Mouse (Mus musculus) Patski (cell line): ENCODE results near the gene Rexo4. TPM values are rescaled to one million over a fixed set of nuclear protein-coding genes. Genes with fewer than 3 reads are reported as not detected.
A peak's percentile ranks its signal among the peaks of the same experiment; 100 is the strongest.

ENCODE experiments used
- ATAC-seq: fragments of 100-300 bp; one replicate; pipeline ENCODE4 v1.8.0; 2021
- CTCF ChIA-PET: fragments of 350-600 bp; sonication (Branson Sonifier 250); formaldehyde crosslinking; loops from one replicate; lab custom pipeline; 2022; ENCODE audit warnings: inconsistent platforms; lab: Charles Lee
- POLR2A ChIA-PET: fragments of 350-600 bp; sonication (Branson Sonifier 250); formaldehyde crosslinking; loops from one replicate; lab custom pipeline; 2022; ENCODE audit warnings: antibody characterized with exemption, inconsistent platforms; lab: Charles Lee
- DNase-seq: peaks from one replicate; pipeline ENCODE4 v3.0.0-alpha.2; 2011; ENCODE audit warnings: low read depth, low spot score
- H3K27me3 ChIP-seq: fragments of 371-371 bp; one replicate; pipeline ENCODE4 v1.5.1; 2021
- CTCF ChIP-seq: fragments of 100-300 bp; IDR thresholded peaks from one replicate; pipeline ENCODE4 v1.5.1; 2021
- in situ Hi-C: fragments of 300-500 bp; cut with MboI; formaldehyde crosslinking; loops from 3 replicates; pipeline ENCODE4 v1.11.1; 2018; ENCODE audit warnings: low pct_unique_long_range_greater_than_20kb, mixed read lengths
- polyA plus RNA-seq: library from polyadenylated mRNA; unstranded; gene quantifications from one replicate; pipeline ENCODE4 v1.2.3, GENCODE M21; 2021

Rexo4 gene
- polyA plus RNA-seq, 1 experiment from 2014 or later, result 51.8 TPM

DNA sequence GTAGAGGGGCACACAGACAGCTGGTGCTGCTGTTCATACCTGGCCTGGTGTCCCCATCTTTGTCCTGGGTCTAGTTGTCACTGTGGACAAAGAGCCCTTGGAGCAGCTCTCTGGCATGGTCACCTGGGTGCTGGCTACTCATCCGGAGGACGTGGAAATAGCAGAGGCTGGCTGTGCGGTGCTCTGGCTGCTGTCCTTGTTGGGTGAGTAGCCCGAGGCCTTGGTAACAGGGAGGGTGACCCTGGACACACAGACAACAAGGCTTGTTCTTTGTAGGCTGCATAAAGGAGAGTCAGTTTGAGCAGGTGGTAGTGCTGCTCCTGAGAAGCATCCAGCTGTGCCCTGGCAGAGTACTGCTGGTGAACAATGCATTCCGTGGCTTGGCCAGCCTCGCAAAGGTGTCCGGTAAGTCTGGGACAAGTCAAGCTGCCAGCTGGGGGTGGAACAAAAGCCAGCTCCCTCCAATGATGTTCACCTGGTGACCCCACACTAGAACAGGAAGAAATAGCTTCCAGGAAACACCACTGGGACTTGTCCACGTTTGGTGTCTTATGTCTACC lies 12.8 kb downstream of the Rexo4 start:
- in situ Hi-C loops, result no loop called here
- CTCF ChIA-PET, result interaction anchor here (1.3 kb wide), 1 partner anchor 9 kb away, joined by 4 read pairs; no protein-coding TSS in a partner anchor
- no peaks in the 10 kb centered on the region for H3K27me3 ChIP-seq
- POLR2A ChIA-PET, result interaction anchor here (1.5 kb wide), 1 partner anchor 12 kb away, joined by 4 read pairs; the partner anchor contains the start of gene Rexo4
- DNase-seq, result no peak
- no peak for TF ChIP-seq CTCF
- ATAC-seq, result no peak

GRCm38 (mm10) chr2:26950411-26950810 lies 13.8 kb downstream of the Rexo4 start:
- DNase-seq (no peak), ATAC-seq (no peak)
- TF ChIP-seq CTCF, result no peak
- H3K27me3 ChIP-seq, result no peaks in the 10 kb centered on the region
- in situ Hi-C loops, result no loop called here
- POLR2A ChIA-PET, result no interaction called here
- CTCF ChIA-PET, result no interaction called here

GRCm38 (mm10) chr2:26943253-26943652 lies 20.9 kb downstream of the Rexo4 start:
- TF ChIP-seq CTCF, result no peak
- DNase-seq (no peak), ATAC-seq (no peak)
- peaks cover 4% of the 10 kb centered on the region for H3K27me3 ChIP-seq
- in situ Hi-C loops, result no loop called here
- ChIA-PET POLR2A (no interaction called here), CTCF (interaction anchor here (1.2 kb wide), 1 partner anchor 9 kb away, joined by 4 read pairs; no protein-coding TSS in a partner anchor)

DNA sequence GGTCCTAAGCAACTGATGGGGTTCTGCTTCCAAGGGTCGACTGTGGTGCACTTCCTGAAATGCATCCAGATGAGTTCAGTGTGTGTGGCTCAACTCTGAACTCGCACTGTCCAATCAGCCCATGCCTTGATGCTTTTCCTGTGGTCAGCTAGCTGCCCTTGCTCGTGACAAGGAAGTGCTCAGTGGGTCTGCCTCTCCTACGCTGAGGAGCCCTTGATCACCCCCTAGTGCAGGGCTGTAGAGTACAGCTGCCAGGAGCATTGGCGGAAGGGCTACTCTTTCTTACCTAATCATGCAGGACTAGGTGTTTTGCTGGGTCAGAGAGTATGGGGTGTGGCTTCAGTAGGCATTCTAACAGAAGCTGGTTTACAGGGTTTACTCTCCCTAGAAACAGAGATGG lies 22.6 kb downstream of the Rexo4 start:
- ATAC-seq (no peak), DNase-seq (no peak)
- in situ Hi-C loops, result no loop called here
- CTCF ChIA-PET, result no interaction called here
- no peak for TF ChIP-seq CTCF
- peaks cover 4% of the 10 kb centered on the region for H3K27me3 ChIP-seq
- POLR2A ChIA-PET, result no interaction called here

- ChIA-PET POLR2A (no interaction called here), CTCF (no interaction called here)
- in situ Hi-C loops, result no loop called here
- no peaks in the 10 kb centered on the region for H3K27me3 ChIP-seq
- ATAC-seq, result no peak
- DNase-seq, result no peak
- TF ChIP-seq CTCF, result no peak
These were observed 27.8 kb downstream of the Rexo4 start for GRCm38 (mm10) chr2:26936425-26936824.

GRCm38 (mm10) chr2:26935286-26935685 lies 28.9 kb downstream of the Rexo4 start:
- ChIA-PET CTCF (no interaction called here), POLR2A (interaction anchor here (0.7 kb wide), 1 partner anchor 162 kb away, joined by 3 read pairs; no protein-coding TSS in a partner anchor)
- in situ Hi-C loops, result no loop called here
- ATAC-seq (no peak), DNase-seq (no peak)
- no peaks in the 10 kb centered on the region for H3K27me3 ChIP-seq
- no peak for TF ChIP-seq CTCF

GRCm38 (mm10) chr2:26933304-26934055 lies 30.7 kb downstream of the Rexo4 start, which contains the start of the genes Surf4 and Stkld1:
Gene Surf4, minus strand, starts transcription at chr2:26933928.
Gene Stkld1, plus strand, starts transcription at chr2:26934047.
- POLR2A ChIA-PET, result no interaction called here
- CTCF ChIA-PET, result no interaction called here
- no peak for TF ChIP-seq CTCF

DNA sequence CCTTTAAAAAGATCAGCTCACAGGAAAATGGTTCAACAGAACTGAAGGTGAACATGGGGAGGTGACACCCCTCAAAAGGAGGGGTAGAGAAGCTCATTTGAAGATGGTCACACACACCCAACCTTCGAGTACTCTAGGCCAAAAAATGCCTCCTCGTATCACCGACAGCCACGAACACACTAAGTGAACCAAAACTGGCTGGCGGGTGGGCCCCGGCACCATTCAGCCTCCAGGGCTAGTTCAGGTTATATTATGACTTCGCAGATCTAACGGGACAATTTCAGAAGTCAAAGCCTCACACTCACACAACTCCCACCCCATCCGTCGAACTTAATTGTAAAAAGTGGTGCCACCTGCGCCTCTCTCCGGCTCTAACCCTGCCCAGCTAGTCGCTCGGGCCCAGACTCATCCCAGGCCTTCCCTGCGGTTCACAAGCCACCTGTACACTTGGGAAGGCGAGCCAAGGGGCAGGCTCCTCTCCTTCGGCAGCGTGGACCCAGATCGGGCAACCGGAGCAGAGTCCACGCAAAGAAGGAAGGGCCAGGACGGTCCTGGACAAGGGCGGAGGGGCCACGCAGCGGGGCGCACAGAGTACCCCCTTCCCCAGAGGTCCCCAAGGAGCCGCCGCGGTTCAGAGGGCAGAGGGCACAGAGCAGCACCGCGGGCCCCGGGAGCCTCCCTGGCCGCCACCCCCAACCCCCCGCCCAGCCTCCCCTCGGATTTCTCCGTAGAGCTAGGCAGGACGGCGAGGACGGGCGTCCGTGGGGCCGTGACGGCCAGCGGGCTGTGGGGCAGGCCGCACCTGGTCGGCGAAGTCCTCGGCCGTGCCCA lies 31.5 kb downstream of the Rexo4 start:
- no peak for TF ChIP-seq CTCF
- DNase-seq, result no peak
- H3K27me3 ChIP-seq, result no peaks in the 10 kb centered on the region
- POLR2A ChIA-PET, result interaction anchor here (0.6 to 1.5 kb wide), 4 partner anchors 12 to 31 kb away, joined by 3 to 4 read pairs (median 3); partner anchors contain the start of genes Surf1 and Surf2
- in situ Hi-C loops, result no loop called here
- no peak for ATAC-seq
- CTCF ChIA-PET, result interaction anchor here (1.1 kb wide), 1 partner anchor 11 kb away, joined by 3 read pairs; no protein-coding TSS in a partner anchor

More at GRCm38 (mm10) chr2:26933304-26934055, 30.7 kb downstream of the Rexo4 start, which contains the start of the genes Surf4 and Stkld1:
- in situ Hi-C loops, result no loop called here
- DNase-seq (peak; percentile 37), ATAC-seq (peak; percentile 92)
- H3K27me3 ChIP-seq, result no peaks in the 10 kb centered on the region

DNA sequence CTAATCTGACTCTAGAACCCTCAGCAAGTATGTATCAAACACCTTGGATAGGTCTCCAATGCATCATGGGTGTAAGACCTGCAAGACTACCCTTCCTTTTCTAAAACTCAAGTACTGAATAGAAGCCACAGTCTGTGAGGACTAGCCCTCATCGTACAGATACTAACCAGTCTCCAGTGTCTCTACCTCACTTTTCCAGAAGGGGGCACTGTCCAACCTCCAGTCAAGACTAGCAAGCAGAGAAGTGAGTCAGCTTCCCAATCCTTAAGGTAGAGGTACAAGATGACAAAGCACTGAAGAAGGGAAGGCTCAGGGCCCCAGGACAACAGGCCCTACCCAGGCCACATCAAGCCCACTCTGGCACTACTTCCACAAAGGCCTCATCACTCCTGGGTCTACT lies 33.8 kb downstream of the Rexo4 start:
- in situ Hi-C loops, result no loop called here

More for the DNA sequence above, 33.8 kb downstream of the Rexo4 start:
- no peak for DNase-seq
- ATAC-seq, result no peak
- TF ChIP-seq CTCF, result peak; percentile 80
- CTCF ChIA-PET, result interaction anchor here (0.7 to 2.9 kb wide), 7 partner anchors 10 to 110 kb away, joined by 3 to 10 read pairs (median 3); no protein-coding TSS in a partner anchor
- no peaks in the 10 kb centered on the region for H3K27me3 ChIP-seq
- POLR2A ChIA-PET, result no interaction called here
